Mouse (Mus musculus) frontal cortex, adult 2 months (tissue): ENCODE measurements around the gene Gm10972. TPM values are rescaled to one million over a fixed set of nuclear protein-coding genes. Genes with fewer than 3 reads are reported as not detected.
A peak's percentile ranks its signal among the peaks of the same experiment; 100 is the strongest.
"Not testable (repeated sequence)": the region's sequence is repeated elsewhere in the genome, so short reads cannot be mapped to it uniquely, and the experiment has no call there.

Experiments
- DNase-seq, 2 experiments: peaks; one replicate each; pipeline ENCODE4 v3.0.0; 2022; ENCODE audit warnings: low spot score in 1 of 2; ENCODE audit errors: extremely low spot score in 1 of 2
- polyA plus RNA-seq: library from polyadenylated mRNA; depleted of rRNA; stranded (reverse); fragments of >200 nt; gene quantifications from 2 replicates; pipeline ENCODE4 v1.2.3, GENCODE M21; 2012; rRNA removed

Gm10972 gene
- not detected in 2 replicates for polyA plus RNA-seq

GRCm38 (mm10) chr3:94642495-94643162, at the start of gene Gm10972:
TSS of gene Gm10972 (plus strand) at chr3:94643112.
- DNase-seq: not testable (repeated sequence)

- DNase-seq: no peak
Measured at GRCm38 (mm10) chr3:94595871-94596287, 47.0 kb upstream of the Gm10972 start.

GRCm38 (mm10) chr3:94597224-94597779, 45.6 kb upstream of the Gm10972 start:
- DNase-seq: no peak

- peak in 1 of 2 experiments; percentile 79 for DNase-seq
Measured at GRCm38 (mm10) chr3:94601959-94602358, 41.0 kb upstream of the Gm10972 start.

GRCm38 (mm10) chr3:94609621-94610020, 33.3 kb upstream of the Gm10972 start:
- DNase-seq: no peak

- no peak for DNase-seq
Measured at GRCm38 (mm10) chr3:94610581-94610980, 32.3 kb upstream of the Gm10972 start.

- DNase-seq: peak in 1 of 2 experiments; percentile 15
Measured at GRCm38 (mm10) chr3:94611343-94611742, 31.6 kb upstream of the Gm10972 start.

- DNase-seq: no peak
Measured at GRCm38 (mm10) chr3:94611834-94612233, 31.1 kb upstream of the Gm10972 start.

GRCm38 (mm10) chr3:94612274-94612673, 30.6 kb upstream of the Gm10972 start:
- DNase-seq: no peak

GRCm38 (mm10) chr3:94613258-94613878, 29.5 kb upstream of the Gm10972 start:
- no peak for DNase-seq

- peak in 1 of 2 experiments; percentile 64 for DNase-seq
Measured at GRCm38 (mm10) chr3:94616717-94617116, 26.2 kb upstream of the Gm10972 start.

- DNase-seq: no peak
Measured at GRCm38 (mm10) chr3:94621740-94622507, 21.0 kb upstream of the Gm10972 start.

GRCm38 (mm10) chr3:94622550-94622949, 20.4 kb upstream of the Gm10972 start:
- no peak for DNase-seq

GRCm38 (mm10) chr3:94624281-94624680, 18.6 kb upstream of the Gm10972 start:
- no peak for DNase-seq

GRCm38 (mm10) chr3:94628712-94629111, 14.2 kb upstream of the Gm10972 start:
- DNase-seq: no peak

- no peak for DNase-seq
Measured at GRCm38 (mm10) chr3:94629876-94630275, 13.0 kb upstream of the Gm10972 start.

- peak; percentile 17 to 33 for DNase-seq
Measured at GRCm38 (mm10) chr3:94648755-94649590, 6.1 kb downstream of the Gm10972 start.

- DNase-seq: no peak
Measured at GRCm38 (mm10) chr3:94650409-94650808, 7.5 kb downstream of the Gm10972 start.

- not testable (repeated sequence) for DNase-seq
Measured at GRCm38 (mm10) chr3:94653967-94654366, 11.1 kb downstream of the Gm10972 start.
